Mouse (Mus musculus): ENCODE measurements around the gene Bcdin3d. TPM values are rescaled to one million over a fixed set of nuclear protein-coding genes. Genes with fewer than 3 reads are reported as not detected.

The Bcdin3d gene
- total RNA-seq, 1 experiment = 36.1 TPM

GRCm38 (mm10) chr15:99511797-99512525 lies 37.4 kb upstream of the Bcdin3d start:
- in situ Hi-C loops (cut with MboI; ENCODE audit: low sequenced_read_pairs in 2 of 2, unreplicated experiment in 2 of 2) = no loop called here
- peaks cover 0 to 2% of the 10 kb centered on the region in 2 experiments; a peak in 1 of 4 replicates for H3K4me1 ChIP-seq (ENCODE audit: control insufficient read depth in 2 of 2, insufficient read depth in 2 of 2, low read length in 2 of 2, poor library complexity in 1 of 2)
- no peak overlapping the region for H3K27ac ChIP-seq (ENCODE audit: insufficient read depth, low read depth, low read length, poor library complexity, severe bottlenecking)

GRCm38 (mm10) chr15:99510621-99511020 lies 36.1 kb upstream of the Bcdin3d start:
- DNase-seq (ENCODE audit: low read depth, low spot score) = no peak
- Histone ChIP-seq H3K36me3 (ENCODE audit: control insufficient read depth, insufficient read depth, low read length, poor library complexity, severe bottlenecking) (no peaks in the 10 kb centered on the region), H3K27ac (ENCODE audit: insufficient read depth, low read depth, low read length, poor library complexity, severe bottlenecking) (no peak overlapping the region), H3K9ac (ENCODE audit: insufficient read depth, low read depth, low read length, poor library complexity, severe bottlenecking) (no peak overlapping the region), H3K4me1 (ENCODE audit: control insufficient read depth in 2 of 2, insufficient read depth in 2 of 2, low read length in 2 of 2, poor library complexity in 1 of 2) (no peaks in the 10 kb centered on the region; a peak in 1 of 4 replicates), H3K4me3 (ENCODE audit: insufficient read depth in 1 of 2, low read depth in 1 of 2, low read length in 2 of 2, poor library complexity in 1 of 2, severe bottlenecking in 1 of 2) (no peak overlapping the region), H3K9me3 (ENCODE audit: control insufficient read depth, insufficient read depth, low read depth, low read length) (no peaks in the 10 kb centered on the region)
- in situ Hi-C loops (cut with MboI; ENCODE audit: low sequenced_read_pairs in 2 of 2, unreplicated experiment in 2 of 2) = no loop called here
- TF ChIP-seq MAFK (IDR thresholded peaks at IDR 0.05; ENCODE audit: insufficient read depth, low read depth, low read length) (no peak), HCFC1 (IDR thresholded peaks at IDR 0.05; ENCODE audit: borderline replicate concordance, insufficient read depth, low read length) (no peak), ZC3H11A (IDR thresholded peaks at IDR 0.05; ENCODE audit: borderline replicate concordance, low read depth, low read length) (no peak)

More at GRCm38 (mm10) chr15:99511797-99512525, 37.4 kb upstream of the Bcdin3d start:
- H3K36me3 ChIP-seq (ENCODE audit: control insufficient read depth, insufficient read depth, low read length, poor library complexity, severe bottlenecking) = no peaks in the 10 kb centered on the region
- no peak overlapping the region for H3K9ac ChIP-seq (ENCODE audit: insufficient read depth, low read depth, low read length, poor library complexity, severe bottlenecking)
- no peaks in the 10 kb centered on the region for H3K9me3 ChIP-seq (ENCODE audit: control insufficient read depth, insufficient read depth, low read depth, low read length)
- no peak for DNase-seq (ENCODE audit: low read depth, low spot score)
- no peak overlapping the region for H3K4me3 ChIP-seq (ENCODE audit: insufficient read depth in 1 of 2, low read depth in 1 of 2, low read length in 2 of 2, poor library complexity in 1 of 2, severe bottlenecking in 1 of 2)
- TF ChIP-seq HCFC1 (IDR thresholded peaks at IDR 0.05; ENCODE audit: borderline replicate concordance, insufficient read depth, low read length) (no peak), ZC3H11A (IDR thresholded peaks at IDR 0.05; ENCODE audit: borderline replicate concordance, low read depth, low read length) (no peak), ZNF384 (IDR thresholded peaks at IDR 0.05; ENCODE audit: low read depth, low read length) (no peak), MAFK (IDR thresholded peaks at IDR 0.05; ENCODE audit: insufficient read depth, low read depth, low read length) (no peak), CHD2 (IDR thresholded peaks at IDR 0.05; ENCODE audit: low read depth, low read length) (no peak)

- Histone ChIP-seq H3K4me1 (ENCODE audit: control insufficient read depth in 2 of 2, insufficient read depth in 2 of 2, low read length in 2 of 2, poor library complexity in 1 of 2) (no peaks in the 10 kb centered on the region; a peak in 1 of 4 replicates), H3K27ac (ENCODE audit: insufficient read depth, low read depth, low read length, poor library complexity, severe bottlenecking) (no peak overlapping the region), H3K36me3 (ENCODE audit: control insufficient read depth, insufficient read depth, low read length, poor library complexity, severe bottlenecking) (no peaks in the 10 kb centered on the region), H3K9ac (ENCODE audit: insufficient read depth, low read depth, low read length, poor library complexity, severe bottlenecking) (no peak overlapping the region), H3K4me3 (ENCODE audit: insufficient read depth in 1 of 2, low read depth in 1 of 2, low read length in 2 of 2, poor library complexity in 1 of 2, severe bottlenecking in 1 of 2) (no peak overlapping the region), H3K9me3 (ENCODE audit: control insufficient read depth, insufficient read depth, low read depth, low read length) (no peaks in the 10 kb centered on the region)
- in situ Hi-C loops (cut with MboI; ENCODE audit: low sequenced_read_pairs in 2 of 2, unreplicated experiment in 2 of 2) = no loop called here
- TF ChIP-seq ZNF384 (IDR thresholded peaks at IDR 0.05; ENCODE audit: low read depth, low read length) (no peak), HCFC1 (IDR thresholded peaks at IDR 0.05; ENCODE audit: borderline replicate concordance, insufficient read depth, low read length) (no peak), MAFK (IDR thresholded peaks at IDR 0.05; ENCODE audit: insufficient read depth, low read depth, low read length) (no peak), ZC3H11A (IDR thresholded peaks at IDR 0.05; ENCODE audit: borderline replicate concordance, low read depth, low read length) (no peak), CHD2 (IDR thresholded peaks at IDR 0.05; ENCODE audit: low read depth, low read length) (no peak)
- DNase-seq (ENCODE audit: low read depth, low spot score) = no peak
These were observed 35.3 kb upstream of the Bcdin3d start for GRCm38 (mm10) chr15:99509840-99510239.

- no peak for TF ChIP-seq ZC3H11A (IDR thresholded peaks at IDR 0.05; ENCODE audit: borderline replicate concordance, low read depth, low read length)
- TF ChIP-seq ZNF384 (IDR thresholded peaks at IDR 0.05; ENCODE audit: low read depth, low read length) = no peak
- no peak for TF ChIP-seq MAFK (IDR thresholded peaks at IDR 0.05; ENCODE audit: insufficient read depth, low read depth, low read length)
- no peak for TF ChIP-seq HCFC1 (IDR thresholded peaks at IDR 0.05; ENCODE audit: borderline replicate concordance, insufficient read depth, low read length)
- no peak for TF ChIP-seq CHD2 (IDR thresholded peaks at IDR 0.05; ENCODE audit: low read depth, low read length)
- H3K27ac ChIP-seq (ENCODE audit: insufficient read depth, low read depth, low read length, poor library complexity, severe bottlenecking) = no peak overlapping the region
- H3K9me3 ChIP-seq (ENCODE audit: control insufficient read depth, insufficient read depth, low read depth, low read length) = no peaks in the 10 kb centered on the region
- DNase-seq (ENCODE audit: low read depth, low spot score) = no peak
- in situ Hi-C loops (cut with MboI; ENCODE audit: low sequenced_read_pairs in 2 of 2, unreplicated experiment in 2 of 2) = no loop called here
- H3K9ac ChIP-seq (ENCODE audit: insufficient read depth, low read depth, low read length, poor library complexity, severe bottlenecking) = no peak overlapping the region
- H3K4me1 ChIP-seq (ENCODE audit: control insufficient read depth in 2 of 2, insufficient read depth in 2 of 2, low read length in 2 of 2, poor library complexity in 1 of 2) = peaks cover 0 to 4% of the 10 kb centered on the region in 2 experiments; a peak in 1 of 4 replicates
- H3K36me3 ChIP-seq (ENCODE audit: control insufficient read depth, insufficient read depth, low read length, poor library complexity, severe bottlenecking) = no peaks in the 10 kb centered on the region
- H3K4me3 ChIP-seq (ENCODE audit: insufficient read depth in 1 of 2, low read depth in 1 of 2, low read length in 2 of 2, poor library complexity in 1 of 2, severe bottlenecking in 1 of 2) = no peak overlapping the region
These were observed 31.0 kb upstream of the Bcdin3d start for GRCm38 (mm10) chr15:99505324-99506095.
